Mouse (Mus musculus) testis, adult 10 weeks (tissue): Measurements from ENCODE around the gene Lin54. TPM values are rescaled to one million over a fixed set of nuclear protein-coding genes. Genes with fewer than 3 reads are reported as not detected.

Experiments used
- polyA plus RNA-seq: library from polyadenylated mRNA; stranded (reverse); fragments of 350-450 nt; fragmentation: Illumina TruSeq; extraction: RNeasy Lipid Tissue Mini Kit (QIAGEN cat#74804); gene quantifications from one replicate; pipeline ENCODE4 v1.2.3, GENCODE M21; 2014; ENCODE audit warnings: low read depth, low replicate concordance

The Lin54 gene
- 24.2 TPM for polyA plus RNA-seq

GRCm38 (mm10) chr5:100500458-100500961 lies at the start of gene Lin54:
TSS of gene Lin54 (minus strand) at chr5:100500639.

GRCm38 (mm10) chr5:100518049-100519026 lies 17.9 kb upstream of the Lin54 start, which contains the start of gene Cops4:
TSS of gene Cops4 (plus strand) at chr5:100518309.

GRCm38 (mm10) chr5:100415761-100416590 lies 84.5 kb downstream of the Lin54 start, which contains the start of gene Sec31a:
TSS of gene Sec31a (minus strand) at chr5:100416234.

Other genes starting within 250 kb of the Lin54 start
- 130 TPM for gene Sec31a, start 84.4 kb downstream of the Lin54 start, polyA plus RNA-seq
- 321 TPM for gene Cops4, start 17.7 kb upstream of the Lin54 start, polyA plus RNA-seq
- 7.1 TPM for gene Plac8, start 71.6 kb upstream of the Lin54 start, polyA plus RNA-seq
- gene Coq2, start 174.5 kb upstream of the Lin54 start, polyA plus RNA-seq: 6.1 TPM
- 5.6 TPM for gene Hpse, start 219.1 kb upstream of the Lin54 start, polyA plus RNA-seq